Mouse (Mus musculus): ENCODE results near the gene Shf.
A peak's percentile ranks its signal among the peaks of the same experiment; 100 is the strongest.

Shf gene

DNA sequence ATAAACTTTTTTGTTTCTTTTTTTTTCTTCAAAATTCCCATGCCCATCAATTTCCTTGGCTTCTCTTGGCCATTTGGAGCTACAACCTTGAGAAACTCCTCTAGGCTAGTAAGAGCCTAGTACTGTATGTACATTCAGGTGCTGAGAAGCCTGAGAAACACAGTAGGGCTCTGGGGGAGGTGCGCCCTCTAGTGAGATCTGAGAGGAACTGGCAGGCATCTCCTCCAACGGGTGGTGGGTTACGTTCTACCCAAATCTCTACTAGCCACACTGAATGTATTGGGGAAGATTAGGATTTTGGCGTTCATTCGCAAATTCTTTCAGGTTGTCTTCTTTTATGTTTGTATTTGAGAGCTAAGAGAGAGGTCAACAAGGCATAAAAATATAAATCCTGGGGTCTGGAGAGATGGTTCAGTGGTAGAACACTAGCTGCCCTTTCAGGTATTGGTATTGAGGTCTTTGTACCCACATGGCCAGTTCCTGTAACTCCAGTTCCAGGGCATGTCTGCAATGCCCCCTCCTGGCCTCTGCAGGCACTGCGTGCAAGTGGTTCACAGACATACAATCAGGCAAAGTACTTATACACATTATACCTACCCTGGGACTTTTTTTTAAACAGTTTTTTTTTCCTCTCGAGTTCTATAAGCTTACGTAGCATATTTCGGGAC is 66.3 kb downstream of the Shf start:
- DNase-seq (ENCODE audit: low spot score in 2 of 2), result peak in 1 of 2 experiments; percentile 29

DNA sequence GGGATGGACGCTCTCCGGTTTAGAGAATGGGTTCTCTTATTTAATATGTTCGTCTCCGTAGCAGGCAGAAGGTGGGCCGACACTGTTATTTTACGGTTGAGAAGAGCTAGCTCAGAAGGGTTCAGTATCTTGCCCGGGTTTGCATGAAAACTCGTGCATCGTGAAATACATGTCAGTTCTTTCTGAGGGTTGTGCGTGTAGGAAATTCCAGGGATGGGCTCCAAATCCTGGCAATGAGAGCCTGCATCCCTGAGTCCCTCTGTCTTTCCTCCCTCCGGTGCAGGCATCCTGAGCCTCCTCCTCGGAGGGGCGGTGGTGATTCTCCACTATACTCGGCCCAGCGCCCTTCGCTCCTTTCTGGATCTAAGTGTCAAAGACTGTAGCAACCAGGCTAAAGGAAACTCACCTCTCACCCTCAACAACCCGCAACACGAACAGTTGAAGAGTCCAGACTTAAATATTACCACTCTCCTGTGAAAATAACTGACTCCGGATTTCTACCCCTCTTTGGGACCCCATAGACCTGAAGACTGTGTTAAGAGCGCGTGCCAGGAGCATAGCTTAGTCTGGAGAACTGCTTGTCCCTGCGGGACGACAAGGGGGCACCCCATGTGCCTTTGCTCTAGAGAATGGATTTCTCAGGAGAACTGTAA is 66.9 kb downstream of the Shf start:
- no peak for DNase-seq (ENCODE audit: low spot score in 2 of 2)

DNA sequence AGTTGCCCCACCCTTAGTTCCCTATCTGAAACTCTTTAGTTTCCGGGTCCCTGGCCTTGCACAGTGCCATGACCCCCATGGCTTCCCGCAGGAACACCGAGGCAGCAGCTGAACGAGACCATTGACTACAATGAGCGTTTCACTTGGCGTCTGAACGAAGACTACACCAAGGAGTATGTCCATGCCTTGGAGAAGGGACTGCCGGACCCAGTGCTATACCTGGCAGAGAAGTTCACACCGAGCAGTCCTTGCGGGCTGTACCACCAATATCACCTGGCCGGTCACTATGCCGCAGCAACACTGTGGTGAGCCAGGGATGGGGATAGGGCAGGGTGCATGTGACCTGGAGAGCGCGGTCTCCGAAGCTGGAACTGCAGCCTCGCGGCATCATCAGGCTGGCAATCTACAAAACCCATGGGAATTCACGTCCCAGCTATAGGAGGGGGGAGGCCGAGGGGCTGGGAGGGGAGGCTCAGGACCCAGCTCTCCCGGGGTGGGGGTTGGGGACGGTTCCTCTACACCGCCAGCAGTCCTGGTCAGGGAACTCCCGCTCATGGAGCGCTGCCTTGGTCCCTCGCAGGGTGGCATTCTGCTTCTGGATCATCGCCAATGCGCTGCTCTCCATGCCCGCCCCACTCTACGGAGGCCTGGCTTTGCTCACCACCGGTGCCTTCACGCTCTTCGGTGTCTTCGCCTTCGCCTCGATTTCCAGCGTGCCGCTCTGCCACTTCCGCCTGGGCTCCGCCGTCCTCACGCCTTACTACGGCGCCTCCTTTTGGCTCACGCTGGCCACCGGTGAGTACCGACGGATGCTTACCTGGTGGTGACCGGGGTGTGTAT is 67.7 kb downstream of the Shf start:
- DNase-seq (ENCODE audit: low spot score in 2 of 2), result no peak

DNA sequence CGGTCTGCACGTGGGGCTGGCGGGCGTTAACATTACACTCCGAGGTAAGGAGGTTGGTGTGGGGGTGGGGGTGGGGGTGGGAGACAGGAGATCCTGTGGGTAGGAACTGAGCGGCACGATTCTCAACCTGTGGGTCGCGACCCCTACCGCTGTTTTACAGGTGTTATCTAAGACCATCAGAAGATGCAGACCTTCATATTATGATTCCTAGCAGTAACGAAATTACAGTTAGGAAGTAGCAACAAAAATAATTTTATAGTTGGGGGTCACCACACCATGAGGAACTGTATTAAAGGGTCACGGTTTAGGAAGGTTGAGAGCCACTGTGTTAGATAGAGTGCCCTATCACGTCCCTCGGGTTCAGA is 68.3 kb downstream of the Shf start:
- DNase-seq (ENCODE audit: low spot score in 2 of 2), result no peak

DNA sequence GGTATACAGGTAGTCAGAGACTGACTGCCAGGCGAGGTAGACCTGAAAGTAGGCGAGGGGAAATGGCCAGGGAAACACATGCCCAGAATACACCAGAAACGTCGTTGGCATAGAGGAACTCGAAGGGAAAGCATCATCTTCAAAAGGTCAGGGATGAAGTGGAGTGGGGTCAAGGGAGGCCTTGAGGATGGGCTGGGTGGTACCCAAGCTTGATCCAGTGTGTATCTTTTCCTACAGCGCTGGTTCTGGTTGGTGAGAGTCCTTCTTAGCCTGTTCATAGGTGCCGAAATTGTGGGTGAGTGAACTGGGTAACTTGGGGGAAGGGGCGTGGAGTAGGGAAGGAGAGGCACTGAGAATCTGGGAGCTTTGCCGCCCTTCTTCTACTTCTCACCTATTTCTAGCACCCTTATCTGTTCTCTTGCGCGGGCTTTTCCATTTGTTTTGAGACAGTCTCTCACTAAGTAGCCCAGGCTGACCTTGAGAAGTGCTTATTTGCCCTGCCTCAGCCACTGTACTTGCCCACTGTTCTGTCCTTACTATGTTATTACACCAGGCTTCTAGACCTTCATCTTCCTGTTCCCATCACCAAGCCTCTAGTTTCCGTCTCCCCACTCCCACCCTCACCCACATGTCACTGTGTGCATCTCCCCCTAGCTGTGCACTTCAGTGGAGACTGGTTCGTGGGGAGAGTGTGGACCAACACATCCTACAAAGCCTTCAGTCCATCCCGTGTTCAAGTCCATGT is 68.9 kb downstream of the Shf start:
- DNase-seq (ENCODE audit: low spot score in 2 of 2), result no peak
